ENCODE assay signal across 8 mouse cellular contexts in genomic region chr15:84251227-84251626, GRCm38 (mm10). TPM values are rescaled to one million over a fixed set of nuclear protein-coding genes. Genes with fewer than 3 reads are reported as not detected.
DNase-seq lines count a peak whose midpoint lies in the region; ATAC-seq and TF ChIP-seq lines count a peak whose summit lies in the region.

No protein-coding gene starts in this region.

- peak; percentile 31 for DNase-seq in cerebellum, adult 11 months
- DNase-seq in adrenal gland, postnatal 25 days: peak; percentile 69
- peak; percentile 64 for DNase-seq in gastrocnemius, postnatal 25 days
- DNase-seq in kidney, postnatal 25 days: peak; percentile 50
- no peak for DNase-seq in B cell, adult 2 months
- no peak for DNase-seq in thymus, adult 2 months

- no peak for TF ChIP-seq CTCF in thymus, adult 2 months (IDR thresholded peaks at IDR 0.05; ENCODE audit: borderline replicate concordance, control insufficient read depth, extremely low read depth, insufficient read depth, low read length, poor library complexity)

- no peak for ATAC-seq in cerebellum, adult (ENCODE audit: insufficient number of reproducible peaks, low FRiP score, low TSS enrichment)
- no peak for ATAC-seq in megakaryocyte progenitor cell, adult 5-6 weeks (replicated peaks; ENCODE audit: poor library complexity)

- H3K4me3 ChIP-seq in thymus, adult 2 months (ENCODE audit: control insufficient read depth, insufficient read depth, low read length): no peak overlapping the region

- 92% methylated on average over 13 of the region's 13 CpGs for WGBS in thymus, adult 2 months

- no peaks in the 10 kb centered on the region for H3K36me3 ChIP-seq in thymus, adult 2 months (ENCODE audit: control insufficient read depth, insufficient read depth, low read length)

- H3K27me3 ChIP-seq in thymus, adult 2 months (ENCODE audit: control insufficient read depth, insufficient read depth, low read length): no peaks in the 10 kb centered on the region

- H3K4me1 ChIP-seq in thymus, adult 2 months (replicated peaks; ENCODE audit: control insufficient read depth, insufficient read depth, low read length): no peaks in the 10 kb centered on the region

- no peak overlapping the region for H3K27ac ChIP-seq in thymus, adult 2 months (ENCODE audit: control insufficient read depth, insufficient read depth, low read length)

- TF ChIP-seq POLR2A in thymus, adult 2 months (IDR thresholded peaks at IDR 0.05; ENCODE audit: control insufficient read depth, extremely low read depth, insufficient read depth, low read length, poor library complexity): no peak

RNA-seq across cellular contexts. Expression of gene Parvb, which starts 19.4 kb away (rescaled TPM):
- total RNA-seq in adrenal gland, postnatal 25 days (2021): 18.0 and 18.8 TPM in 2 replicates
- 10 to 100 TPM; 51.5 to 57.7 TPM for total RNA-seq in gastrocnemius, postnatal 25 days (2021)
- total RNA-seq in megakaryocyte progenitor cell, adult 5-6 weeks (2015): 3.8 and 4.6 TPM in 2 replicates
- total RNA-seq in megakaryocyte progenitor cell, adult 5-6 weeks (2017): 0.33 and 1.5 TPM in 2 replicates
- 3.3 and 6.8 TPM in 2 replicates for polyA plus RNA-seq in thymus, adult 2 months (2012; rRNA removed)

RNA-seq across cellular contexts. Expression of gene Samm50, which starts 59.2 kb away (rescaled TPM):
- 136 and 143 TPM in 2 replicates for total RNA-seq in adrenal gland, postnatal 25 days (2021)
- 100 to 1,000 TPM; 171 to 173 TPM for total RNA-seq in gastrocnemius, postnatal 25 days (2021)
- 45.1 and 56.2 TPM in 2 replicates for total RNA-seq in megakaryocyte progenitor cell, adult 5-6 weeks (2015)
- total RNA-seq in megakaryocyte progenitor cell, adult 5-6 weeks (2017): 35.6 and 42.0 TPM in 2 replicates
- 14.5 and 15.2 TPM in 2 replicates for polyA plus RNA-seq in thymus, adult 2 months (2012; rRNA removed)

Comparison
In these comparisons a context has a peak if more than half of its experiments do, and no peak if none do; other contexts are left out.
1. DNase-seq: peak in cerebellum, adult 11 months (single experiment), adrenal gland, postnatal 25 days (single experiment), gastrocnemius, postnatal 25 days (single experiment) and kidney, postnatal 25 days (2 of 2); none in B cell, adult 2 months (0 of 2) and thymus, adult 2 months (single experiment).